Mouse (Mus musculus) limb, embryonic 10.5 days (tissue): ENCODE results near the gene Polr3b. TPM values are rescaled to one million over a fixed set of nuclear protein-coding genes. Genes with fewer than 3 reads are reported as not detected.

Experiments used
- DNase-seq: peaks from one replicate; pipeline ENCODE4 v3.0.0-alpha.2; 2017; ENCODE audit warnings: low spot score
- H3K27ac ChIP-seq: fragments of 300-500 bp; sonication (generic); 2 replicates; pipeline ENCODE4 v1.5.1; 2016; ENCODE audit warnings: mild to moderate bottlenecking
- H3K27me3 ChIP-seq: fragments of 300-500 bp; sonication (generic); 2 replicates; pipeline ENCODE4 v1.6.1; 2016; ENCODE audit warnings: low read depth, mild to moderate bottlenecking; ENCODE audit not compliant: poor library complexity, severe bottlenecking
- H3K36me3 ChIP-seq: fragments of 300-500 bp; sonication (generic); 2 replicates; pipeline ENCODE4 v1.6.1; 2016; ENCODE audit warnings: mild to moderate bottlenecking, moderate library complexity
- H3K4me1 ChIP-seq: fragments of 300-500 bp; sonication (generic); 2 replicates; pipeline ENCODE4 v1.6.1; 2016
- H3K4me3 ChIP-seq: fragments of 300-500 bp; sonication (generic); 2 replicates; pipeline ENCODE4 v1.5.1; 2016; ENCODE audit warnings: mild to moderate bottlenecking, moderate library complexity
- H3K9me3 ChIP-seq: fragments of 300-500 bp; sonication (generic); replicated peaks from 2 replicates; pipeline ENCODE4 v1.6.1; 2016; ENCODE audit warnings: mild to moderate bottlenecking
- WGBS: fragments of 180-500 bp; shearing (Covaris S2); methylation state at CpG from one replicate; pipeline ENCODE4 v1.1.7; 2016; 5-methylcytosine and 5-hydroxymethylcytosine counted together
- polyA plus RNA-seq: library from polyadenylated mRNA; unstranded; fragments of >200 nt; fragmentation: Nextera tagmentation; extraction: Ambion mirVana; gene quantifications from 2 replicates; pipeline ENCODE4 v1.2.1, GENCODE M21; 2016

Gene Polr3b
- polyA plus RNA-seq, 1 experiment from 2014 or later = 20.3 TPM

DNA sequence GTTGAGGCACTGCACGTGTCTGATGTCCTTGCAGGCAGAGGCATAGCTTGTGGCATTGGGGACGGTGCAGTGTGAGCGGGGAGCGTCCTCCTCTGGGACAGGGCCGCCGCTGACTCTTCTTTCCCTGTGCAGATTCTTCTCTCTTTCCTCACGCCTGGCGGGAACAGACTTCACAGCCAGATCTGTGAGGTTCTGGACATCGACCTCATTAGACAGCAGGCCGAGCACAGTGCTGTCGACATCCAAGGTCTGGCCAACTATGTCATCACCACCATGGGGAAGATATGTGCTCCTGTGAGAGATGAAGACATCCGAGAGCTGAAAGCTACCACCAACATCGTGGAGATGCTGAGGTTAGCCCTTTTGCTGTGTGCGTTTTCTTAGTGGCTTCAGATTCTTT is 31.1 kb upstream of the Polr3b start:
- DNase-seq = no peak
- 0 out of 2 replicates have a peak, but pooled peaks cover 2% of the 10 kb centered on the region for H3K4me1 ChIP-seq
- H3K9me3 ChIP-seq = no peaks in the 10 kb centered on the region
- WGBS = 88% methylated on average over 14 of the region's 14 CpGs
- H3K4me3 ChIP-seq = no peak overlapping the region
- no peaks in the 10 kb centered on the region for H3K27me3 ChIP-seq
- no peaks in the 10 kb centered on the region for H3K36me3 ChIP-seq
- no peak overlapping the region for H3K27ac ChIP-seq

DNA sequence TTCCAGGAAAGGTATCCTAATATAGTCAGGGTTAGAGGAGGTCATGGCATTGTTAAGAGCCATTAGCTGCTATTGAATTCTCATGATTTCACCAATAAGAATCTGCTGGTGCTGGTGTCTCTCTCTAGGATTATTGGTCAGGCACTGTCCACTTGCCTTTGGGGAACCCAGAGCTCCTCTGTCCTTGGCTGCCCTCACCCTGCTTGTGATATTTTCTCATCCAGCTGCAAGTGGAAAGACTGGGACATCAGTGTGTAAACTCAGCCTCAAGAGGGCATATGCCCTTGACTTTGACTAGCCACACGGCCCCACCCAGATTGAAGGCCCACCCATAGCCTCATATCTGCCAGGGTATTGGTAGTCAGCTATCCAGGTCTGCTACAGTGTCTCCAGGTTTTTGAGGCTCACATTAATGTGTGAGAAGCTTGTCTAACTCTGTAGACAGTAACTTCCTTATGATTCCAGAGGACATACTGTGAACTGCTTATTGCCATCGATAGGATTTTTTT is 30.4 kb upstream of the Polr3b start:
- DNase-seq = no peak
- no peaks in the 10 kb centered on the region for H3K36me3 ChIP-seq
- no peaks in the 10 kb centered on the region for H3K9me3 ChIP-seq
- WGBS = 93% methylated on average over 2 of the region's 2 CpGs
- H3K4me1 ChIP-seq = 0 out of 2 replicates have a peak, but pooled peaks cover 2% of the 10 kb centered on the region
- H3K27me3 ChIP-seq = no peaks in the 10 kb centered on the region
- H3K4me3 ChIP-seq = no peak overlapping the region
- no peak overlapping the region for H3K27ac ChIP-seq

DNA sequence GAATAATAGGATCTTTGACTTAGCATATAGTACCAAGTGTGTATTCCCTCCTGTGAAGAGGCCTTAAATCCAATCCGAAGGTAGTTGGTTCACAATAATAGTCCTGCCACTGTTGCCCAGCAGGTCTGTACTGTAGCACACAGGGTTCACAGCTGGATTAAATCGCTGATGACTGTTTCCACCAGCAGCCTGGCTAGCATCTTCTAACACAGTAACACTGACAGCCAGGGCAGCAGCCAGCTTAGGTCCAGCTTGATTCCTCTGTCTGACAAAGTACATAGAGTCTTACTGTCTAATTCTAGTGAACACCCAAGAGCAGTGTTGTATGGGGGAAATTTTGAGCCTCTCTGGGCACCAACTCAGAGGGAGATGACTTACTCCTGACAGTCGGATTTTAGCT is 29.3 kb upstream of the Polr3b start:
- Histone ChIP-seq H3K36me3 (no peaks in the 10 kb centered on the region), H3K4me1 (0 out of 2 replicates have a peak, but pooled peaks cover 2% of the 10 kb centered on the region), H3K9me3 (no peaks in the 10 kb centered on the region), H3K27ac (no peak overlapping the region), H3K27me3 (no peaks in the 10 kb centered on the region), H3K4me3 (no peak overlapping the region)
- DNase-seq = no peak
- 84% methylated on average over 3 of the region's 3 CpGs for WGBS

DNA sequence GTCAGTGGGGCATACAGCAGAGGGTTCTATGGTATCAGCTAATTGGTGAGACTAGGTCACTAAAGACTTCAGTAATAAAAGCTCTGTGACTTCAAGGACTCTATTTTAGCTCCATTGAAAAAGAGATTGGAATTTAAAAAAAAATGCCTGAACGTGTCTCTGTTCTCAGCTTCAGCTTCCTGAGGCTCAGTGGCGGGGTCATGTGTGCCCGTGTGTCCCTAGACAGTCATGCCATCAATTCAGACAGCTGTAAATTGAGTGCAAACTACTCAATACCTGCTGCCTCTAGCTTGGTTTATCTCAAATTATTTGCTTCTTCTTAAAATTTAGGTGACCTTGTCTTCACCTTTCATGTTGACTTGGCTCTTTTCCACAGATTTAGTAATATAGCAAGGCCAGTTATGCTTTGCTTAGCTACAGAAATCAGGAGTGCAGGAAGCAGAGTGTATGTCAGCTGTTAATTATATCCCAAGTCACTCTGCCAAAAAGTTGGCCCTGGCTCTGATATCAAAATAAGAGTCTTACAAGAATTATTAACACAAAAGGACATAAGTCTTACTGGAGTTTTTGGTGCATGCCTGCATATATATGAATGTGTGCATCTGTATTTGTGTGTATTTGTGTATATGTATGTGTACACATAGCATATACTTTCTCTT is 24.8 kb upstream of the Polr3b start:
- DNase-seq = no peak
- no peak overlapping the region for H3K4me3 ChIP-seq
- no peaks in the 10 kb centered on the region for H3K27me3 ChIP-seq
- H3K9me3 ChIP-seq = no peaks in the 10 kb centered on the region
- no peaks in the 10 kb centered on the region for H3K36me3 ChIP-seq
- 75% methylated on average over 3 of the region's 3 CpGs for WGBS
- 0 out of 2 replicates have a peak, but pooled peaks cover 2% of the 10 kb centered on the region for H3K4me1 ChIP-seq
- no peak overlapping the region for H3K27ac ChIP-seq

DNA sequence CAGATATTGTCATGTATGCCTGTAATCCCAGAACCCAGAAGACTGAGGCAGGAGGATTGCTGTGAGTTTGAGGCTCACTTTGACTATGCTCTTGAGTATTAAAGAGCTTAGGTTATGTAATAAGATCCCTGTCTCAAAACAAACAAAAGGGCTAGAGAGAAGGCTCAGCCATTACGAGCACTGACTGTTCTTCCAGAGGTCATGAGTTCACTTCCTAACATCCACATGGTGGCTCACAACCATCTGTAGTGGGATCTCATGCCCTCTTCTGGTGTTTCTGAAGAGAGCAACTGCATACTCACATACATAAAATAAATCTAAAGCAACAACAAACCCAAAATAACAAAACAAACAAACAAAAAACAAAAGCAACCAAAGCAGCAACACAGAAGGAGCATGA is 23.9 kb upstream of the Polr3b start:
- Histone ChIP-seq H3K9me3 (no peaks in the 10 kb centered on the region), H3K36me3 (no peaks in the 10 kb centered on the region), H3K4me3 (no peak overlapping the region), H3K27me3 (no peaks in the 10 kb centered on the region), H3K27ac (no peak overlapping the region), H3K4me1 (no peaks in the 10 kb centered on the region)
- no peak for DNase-seq
- WGBS = 27% methylated on average over 1 of the region's 1 CpGs

DNA sequence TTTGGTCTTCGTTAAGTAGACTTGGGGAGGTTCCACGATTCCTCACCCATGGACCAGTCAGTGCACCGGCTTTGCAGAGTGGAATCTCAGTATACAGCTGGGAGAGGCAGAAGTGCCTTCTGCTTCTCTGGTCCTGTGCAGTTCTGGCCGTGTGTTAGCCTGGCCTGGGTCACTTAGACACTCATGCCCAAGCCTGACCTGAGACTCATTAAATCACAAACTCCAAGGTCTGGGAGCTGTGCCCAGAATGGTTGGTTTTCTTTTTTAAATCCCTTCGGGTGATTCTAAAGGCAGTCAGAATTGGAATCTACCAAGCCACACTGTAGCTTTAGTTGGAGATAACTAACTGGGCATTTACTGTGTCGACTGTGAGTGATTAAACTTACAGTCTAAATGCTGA is 22.0 kb upstream of the Polr3b start:
- no peak overlapping the region for H3K27ac ChIP-seq
- no peaks in the 10 kb centered on the region for H3K9me3 ChIP-seq
- no peaks in the 10 kb centered on the region for H3K4me1 ChIP-seq
- no peaks in the 10 kb centered on the region for H3K36me3 ChIP-seq
- 84% methylated on average over 6 of the region's 6 CpGs for WGBS
- H3K4me3 ChIP-seq = no peak overlapping the region
- no peak for DNase-seq
- no peaks in the 10 kb centered on the region for H3K27me3 ChIP-seq

DNA sequence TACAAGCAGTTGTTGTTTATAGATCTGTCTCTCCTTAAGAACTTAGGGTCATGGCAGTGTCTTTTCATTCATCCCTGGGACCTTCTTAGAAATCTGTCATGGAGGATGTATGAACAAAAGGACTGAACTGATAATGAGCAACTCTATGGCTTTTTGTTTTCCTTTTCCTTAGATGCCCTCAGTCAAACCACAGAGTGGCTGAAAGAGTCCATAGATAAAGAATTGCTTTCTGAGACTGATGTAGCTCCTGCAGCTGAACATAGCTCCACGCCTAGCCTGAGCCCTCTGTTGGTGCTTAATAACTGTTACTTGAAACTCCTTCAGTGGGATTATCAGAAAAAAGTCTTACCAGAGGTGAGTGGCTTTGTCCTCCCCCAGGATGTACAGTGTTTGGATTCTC is 17.8 kb upstream of the Polr3b start:
- Histone ChIP-seq H3K4me1 (no peaks in the 10 kb centered on the region), H3K27me3 (no peaks in the 10 kb centered on the region), H3K27ac (no peak overlapping the region), H3K36me3 (no peaks in the 10 kb centered on the region), H3K4me3 (no peak overlapping the region), H3K9me3 (no peaks in the 10 kb centered on the region)
- WGBS = 80% methylated on average over 1 of the region's 1 CpGs
- DNase-seq = no peak

DNA sequence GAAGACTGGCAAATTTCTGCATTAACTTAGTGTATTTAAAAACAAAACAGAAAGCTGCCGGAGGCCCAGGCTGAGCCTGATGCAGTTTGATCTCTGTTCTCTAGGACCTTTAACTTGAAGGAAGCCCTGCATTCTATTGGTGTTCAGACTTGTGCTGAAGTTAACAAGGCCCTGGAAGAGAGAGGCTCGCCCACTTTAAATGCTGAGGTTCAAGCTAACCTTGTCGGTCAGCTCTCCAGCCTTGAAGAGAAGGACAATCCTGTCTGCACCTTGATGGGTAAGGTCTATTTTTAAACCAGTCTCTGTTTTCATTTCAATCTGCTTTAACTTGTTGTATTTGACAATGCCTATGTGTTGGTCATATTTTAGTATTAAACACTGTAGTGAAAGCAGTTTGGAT is 13.7 kb upstream of the Polr3b start:
- Histone ChIP-seq H3K9me3 (no peaks in the 10 kb centered on the region), H3K4me3 (no peak overlapping the region), H3K36me3 (no peaks in the 10 kb centered on the region), H3K27me3 (no peaks in the 10 kb centered on the region), H3K27ac (no peak overlapping the region), H3K4me1 (peaks cover 13% of the 10 kb centered on the region)
- no peak for DNase-seq
- 87% methylated on average over 3 of the region's 3 CpGs for WGBS

DNA sequence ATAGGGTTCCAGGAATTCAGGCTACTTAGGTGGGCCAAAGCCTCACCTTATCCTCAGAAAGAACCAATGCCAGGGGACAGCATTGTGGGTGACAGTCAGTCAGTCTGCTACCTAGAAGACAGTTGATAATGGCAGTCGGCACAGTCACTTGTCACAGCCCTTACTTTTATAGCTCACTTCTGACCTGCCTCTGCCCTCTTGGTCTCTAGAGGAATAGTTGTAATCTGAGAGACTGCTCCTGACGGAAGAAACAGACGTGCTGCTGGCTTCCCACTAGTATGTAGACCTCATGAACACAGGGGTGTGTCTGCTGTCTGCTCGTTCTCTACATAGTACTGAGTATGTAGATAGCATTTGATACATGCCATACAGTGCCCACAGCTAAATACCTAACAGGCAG is 11.8 kb upstream of the Polr3b start:
- peaks cover 13% of the 10 kb centered on the region for H3K4me1 ChIP-seq
- H3K9me3 ChIP-seq = no peaks in the 10 kb centered on the region
- 28% methylated on average over 4 of the region's 4 CpGs for WGBS
- no peak overlapping the region for H3K4me3 ChIP-seq
- H3K27ac ChIP-seq = no peak overlapping the region
- H3K36me3 ChIP-seq = no peaks in the 10 kb centered on the region
- no peak for DNase-seq
- H3K27me3 ChIP-seq = no peaks in the 10 kb centered on the region

DNA sequence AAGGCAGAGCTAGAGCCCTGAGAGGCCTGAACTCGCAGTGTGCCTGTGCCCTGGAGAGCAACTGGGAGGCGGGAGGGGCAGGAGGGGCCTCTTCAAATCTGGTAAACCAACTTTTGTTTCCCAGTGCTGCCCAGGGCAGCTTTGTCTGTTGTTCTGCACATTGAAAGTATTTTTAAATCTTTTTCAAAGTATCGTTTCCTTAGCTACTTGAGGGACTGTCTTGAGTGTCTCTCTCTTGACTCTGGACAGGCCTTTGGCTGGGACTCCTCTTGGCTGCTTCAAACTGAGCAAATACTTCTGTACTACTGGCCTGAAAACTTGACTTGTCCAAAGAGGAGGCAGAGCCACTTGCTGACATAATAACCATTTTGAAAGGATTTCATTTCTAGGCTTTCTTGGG is 11.3 kb upstream of the Polr3b start:
- DNase-seq = no peak
- Histone ChIP-seq H3K36me3 (no peaks in the 10 kb centered on the region), H3K27ac (no peak overlapping the region), H3K9me3 (no peaks in the 10 kb centered on the region), H3K27me3 (no peaks in the 10 kb centered on the region), H3K4me1 (peaks cover 13% of the 10 kb centered on the region), H3K4me3 (no peak overlapping the region)
- WGBS = 77% methylated on average over 3 of the region's 3 CpGs

DNA sequence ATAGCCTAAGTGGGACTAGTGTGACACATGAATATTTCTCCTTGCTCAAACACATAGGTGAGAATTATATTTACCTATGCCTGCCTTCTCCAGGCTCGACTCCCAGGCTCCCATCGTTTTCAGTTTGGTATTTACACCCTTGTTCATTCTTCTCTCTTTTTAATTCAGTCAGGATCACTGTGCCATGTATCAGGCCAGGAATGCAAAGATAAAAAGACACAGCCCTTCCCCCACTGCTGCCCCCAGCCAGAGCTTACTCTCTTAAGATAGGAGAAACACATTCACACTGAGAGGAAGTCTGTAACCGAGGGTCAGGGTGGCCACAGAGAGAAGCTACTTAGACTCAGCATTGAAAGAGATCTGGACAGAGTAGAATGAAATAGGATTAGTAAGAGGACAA is 10.4 kb upstream of the Polr3b start:
- H3K4me3 ChIP-seq = no peak overlapping the region
- no peaks in the 10 kb centered on the region for H3K9me3 ChIP-seq
- peaks cover 13% of the 10 kb centered on the region for H3K4me1 ChIP-seq
- no peaks in the 10 kb centered on the region for H3K36me3 ChIP-seq
- H3K27ac ChIP-seq = no peak overlapping the region
- 69% methylated on average over 3 of the region's 3 CpGs for WGBS
- no peaks in the 10 kb centered on the region for H3K27me3 ChIP-seq
- no peak for DNase-seq

DNA sequence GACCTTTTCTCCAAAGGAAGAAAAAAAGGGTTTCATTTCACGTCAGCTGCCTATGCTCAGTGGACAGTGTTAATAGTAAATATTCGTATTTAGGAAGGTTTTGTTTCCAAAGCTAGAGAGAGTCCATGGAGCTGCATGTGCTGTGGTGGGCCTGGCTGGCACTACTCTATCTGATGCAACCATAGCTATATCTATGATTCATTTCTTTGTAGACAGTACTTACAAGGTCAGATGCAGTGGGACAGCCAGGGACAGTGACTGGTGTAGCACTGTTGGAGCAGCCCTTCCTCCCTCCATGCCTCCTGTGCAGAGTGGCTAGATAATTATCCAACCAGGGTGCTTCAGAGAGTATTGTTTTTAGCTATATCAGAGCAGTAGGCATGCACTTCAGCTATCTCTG is 9.8 kb upstream of the Polr3b start:
- Histone ChIP-seq H3K4me1 (peaks cover 13% of the 10 kb centered on the region), H3K27me3 (no peaks in the 10 kb centered on the region), H3K9me3 (no peaks in the 10 kb centered on the region), H3K4me3 (no peak overlapping the region), H3K27ac (no peak overlapping the region), H3K36me3 (no peaks in the 10 kb centered on the region)
- DNase-seq = no peak
- WGBS = 86% methylated on average over 2 of the region's 2 CpGs

DNA sequence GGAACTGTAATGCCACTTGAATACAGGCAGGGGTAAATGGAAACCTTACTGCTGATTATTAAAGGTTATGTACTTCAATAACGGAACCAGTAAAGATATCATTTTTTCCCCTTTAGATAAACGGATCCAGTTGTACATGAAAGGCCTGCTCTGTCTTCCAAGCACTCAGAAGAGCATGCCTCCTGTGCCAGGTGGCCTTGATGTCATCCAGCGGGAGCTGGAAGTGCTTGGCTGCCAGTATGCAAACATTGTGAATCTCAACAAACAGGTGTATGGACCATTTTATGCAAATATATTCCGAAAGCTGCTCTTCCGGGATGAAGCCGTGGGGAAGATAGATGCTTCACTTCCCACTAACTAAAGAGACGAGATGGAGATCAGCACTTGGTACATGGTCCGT is 8.7 kb upstream of the Polr3b start:
- no peaks in the 10 kb centered on the region for H3K27me3 ChIP-seq
- no peak overlapping the region for H3K27ac ChIP-seq
- 87% methylated on average over 8 of the region's 8 CpGs for WGBS
- no peaks in the 10 kb centered on the region for H3K9me3 ChIP-seq
- no peak for DNase-seq
- peaks cover 13% of the 10 kb centered on the region for H3K4me1 ChIP-seq
- H3K4me3 ChIP-seq = no peak overlapping the region
- H3K36me3 ChIP-seq = no peaks in the 10 kb centered on the region

DNA sequence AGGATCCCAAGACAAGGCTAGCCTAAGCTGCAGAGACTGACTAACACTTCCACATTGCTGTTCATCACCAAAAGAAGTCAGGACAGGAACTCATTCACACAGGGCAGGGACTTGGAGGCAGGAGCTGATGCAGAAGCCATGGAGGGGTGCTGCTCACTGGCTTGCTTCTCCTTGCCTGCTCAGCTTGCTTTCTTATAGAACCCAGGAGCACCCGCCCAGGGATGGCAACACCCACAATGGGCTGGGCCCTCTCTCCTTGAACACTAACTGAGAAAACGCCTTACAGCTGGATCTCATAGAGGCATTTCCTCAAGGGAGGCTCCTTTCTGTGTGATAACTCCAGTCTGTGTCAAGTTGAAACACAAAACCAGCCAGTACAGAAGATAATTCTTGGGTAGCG is 7.0 kb upstream of the Polr3b start:
- no peak for DNase-seq
- 73% methylated on average over 3 of the region's 3 CpGs for WGBS
- Histone ChIP-seq H3K4me3 (no peak overlapping the region), H3K36me3 (no peaks in the 10 kb centered on the region), H3K9me3 (no peaks in the 10 kb centered on the region), H3K4me1 (peaks cover 11% of the 10 kb centered on the region), H3K27me3 (no peaks in the 10 kb centered on the region), H3K27ac (no peak overlapping the region)
